Mouse (Mus musculus) layer of hippocampus, postnatal 10 days (tissue): ENCODE measurements at regions not wholly inside any gene's neighbourhood (a gene's known extent, or its start where the extent isn't known, plus 50 kb on each side); places are given as distances from the start of the nearest gene placed in this dataset.

ENCODE experiments used
- DNase-seq, 2 experiments: peaks; one replicate each; pipeline ENCODE4 v3.0.0; 2021; ENCODE audit warnings: low spot score in 2 of 2

GRCm38 (mm10) chr2:51014232-51014631 is 134.7 kb downstream of the Rnd3 start:
- no peak for DNase-seq

GRCm38 (mm10) chr2:51013090-51013489 is 135.8 kb downstream of the Rnd3 start:
- DNase-seq = no peak

GRCm38 (mm10) chr2:51008251-51008533 is 140.7 kb downstream of the Rnd3 start:
- no peak for DNase-seq

- no peak for DNase-seq
Observed at GRCm38 (mm10) chr2:51007409-51008250, 141.3 kb downstream of the Rnd3 start.

GRCm38 (mm10) chr2:51006818-51007217 is 142.1 kb downstream of the Rnd3 start:
- DNase-seq = no peak

GRCm38 (mm10) chr2:51001548-51001947 is 147.4 kb downstream of the Rnd3 start:
- DNase-seq = no peak

GRCm38 (mm10) chr2:50983883-50984410 is 165.0 kb downstream of the Rnd3 start:
- no peak for DNase-seq

GRCm38 (mm10) chr2:50982571-50982970 is 166.3 kb downstream of the Rnd3 start:
- DNase-seq = no peak

- no peak for DNase-seq
Observed at GRCm38 (mm10) chr2:50978356-50978755, 170.6 kb downstream of the Rnd3 start.

GRCm38 (mm10) chr2:50971131-50971825 is 177.6 kb downstream of the Rnd3 start:
- peak; percentile 60 to 63 for DNase-seq

GRCm38 (mm10) chr2:50968382-50968781 is 180.5 kb downstream of the Rnd3 start:
- DNase-seq = no peak

- DNase-seq = no peak
Observed at GRCm38 (mm10) chr2:50967826-50968225, 181.1 kb downstream of the Rnd3 start.

GRCm38 (mm10) chr2:50967133-50967532 is 181.8 kb downstream of the Rnd3 start:
- DNase-seq = no peak

- DNase-seq = no peak
Observed at GRCm38 (mm10) chr2:50965485-50966017, 183.4 kb downstream of the Rnd3 start.

GRCm38 (mm10) chr2:50964062-50964461 is 184.8 kb downstream of the Rnd3 start:
- DNase-seq = no peak

GRCm38 (mm10) chr2:50961049-50961448 is 187.9 kb downstream of the Rnd3 start:
- no peak for DNase-seq

- no peak for DNase-seq
Observed at GRCm38 (mm10) chr2:50959323-50959722, 189.6 kb downstream of the Rnd3 start.

- DNase-seq = no peak
Observed at GRCm38 (mm10) chr2:50954361-50955066, 194.4 kb downstream of the Rnd3 start.

GRCm38 (mm10) chr2:50951027-50951426 is 197.9 kb downstream of the Rnd3 start:
- DNase-seq = no peak

- no peak for DNase-seq
Observed at GRCm38 (mm10) chr2:50949717-50950116, 199.2 kb downstream of the Rnd3 start.

- DNase-seq = no peak
Observed at GRCm38 (mm10) chr2:50945526-50945925, 203.4 kb downstream of the Rnd3 start.

GRCm38 (mm10) chr2:50943180-50943579 is 205.7 kb downstream of the Rnd3 start:
- no peak for DNase-seq
